Mouse (Mus musculus) liver, embryonic 14.5 days (tissue): ENCODE data around the gene Ccdc159.

Experiments used
- CTCF ChIP-seq: IDR thresholded peaks from 2 replicates; pipeline ENCODE4 v1.5.1; 2016; ENCODE audit warnings: antibody characterized with exemption, low read depth, control low read depth
- EP300 ChIP-seq: IDR thresholded peaks from 2 replicates; pipeline ENCODE4 v1.6.1; 2016; ENCODE audit warnings: antibody characterized with exemption, low read depth

GRCm38 (mm10) chr9:21953600-21953999, 26.3 kb downstream of the Ccdc159 start:
- no peak for TF ChIP-seq CTCF
- TF ChIP-seq EP300 = no peak
